Mouse (Mus musculus) embryonic facial prominence, embryonic 13.5 days (tissue): ENCODE results near the gene 4932438A13Rik. TPM values are rescaled to one million over a fixed set of nuclear protein-coding genes. Genes with fewer than 3 reads are reported as not detected.

Experiments used
- polyA plus RNA-seq: library from polyadenylated mRNA; unstranded; fragments of >200 nt; fragmentation: Nextera tagmentation; extraction: Ambion mirVana; gene quantifications from 2 replicates; pipeline ENCODE4 v1.2.1, GENCODE M21; 2015

Gene 4932438A13Rik
- polyA plus RNA-seq, 1 experiment from 2014 or later = 58.0 TPM

Other genes with a start within 250 kb of the 4932438A13Rik start
- gene Bbs7, start 249.6 kb upstream of the 4932438A13Rik start, polyA plus RNA-seq = 20.3 and 20.5 TPM in 2 replicates
- 3.6 and 6.5 TPM in 2 replicates for gene Trpc3, start 172.9 kb upstream of the 4932438A13Rik start, polyA plus RNA-seq
- 1.0 and 1.1 TPM in 2 replicates for gene Adad1, start 200.4 kb downstream of the 4932438A13Rik start, polyA plus RNA-seq